Mouse (Mus musculus): ENCODE measurements around the gene Foxp1.

Foxp1 gene

DNA sequence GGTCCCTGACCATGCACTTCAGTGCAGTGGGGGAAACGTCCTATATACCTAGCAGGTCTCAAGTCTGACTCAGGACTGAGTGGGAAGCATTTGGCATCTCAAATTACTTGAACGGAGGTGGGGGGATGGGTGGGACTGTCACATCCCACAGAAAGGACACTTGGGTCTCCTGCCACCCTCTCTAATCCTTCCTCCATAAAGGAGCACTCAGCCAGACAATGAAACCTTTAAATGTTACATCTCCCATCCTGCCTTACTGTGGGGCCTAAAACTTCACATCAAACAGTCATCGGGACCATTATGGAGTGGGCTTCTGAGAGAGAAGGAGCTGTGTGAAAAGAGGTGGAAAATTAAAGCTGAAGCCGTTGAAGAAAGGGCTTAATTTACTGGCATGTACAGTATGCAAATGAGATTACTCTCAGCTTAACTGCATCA is 321.2 kb downstream of the Foxp1 start:
- ATAC-seq (ENCODE audit: insufficient number of reproducible peaks, low FRiP score, low TSS enrichment), result no peak

DNA sequence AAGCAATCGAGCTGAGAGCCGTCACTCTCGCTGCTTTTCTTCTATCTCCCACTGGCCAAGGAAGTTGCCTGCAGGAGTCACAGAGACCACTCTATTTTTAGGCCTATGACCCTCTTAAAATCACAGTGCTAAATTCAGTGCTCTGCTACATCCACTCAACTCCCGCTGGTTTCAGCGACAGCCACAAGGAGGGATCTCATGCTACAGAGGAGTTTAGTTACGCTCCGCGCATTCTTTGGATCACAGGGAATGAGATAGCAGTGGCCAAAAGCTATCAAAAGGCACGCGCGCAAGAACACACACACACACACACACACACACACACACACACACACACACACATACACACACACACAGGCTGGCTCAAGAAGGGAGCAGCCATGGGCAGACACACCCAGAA is 321.9 kb downstream of the Foxp1 start:
- no peak for ATAC-seq (ENCODE audit: insufficient number of reproducible peaks, low FRiP score, low TSS enrichment)

DNA sequence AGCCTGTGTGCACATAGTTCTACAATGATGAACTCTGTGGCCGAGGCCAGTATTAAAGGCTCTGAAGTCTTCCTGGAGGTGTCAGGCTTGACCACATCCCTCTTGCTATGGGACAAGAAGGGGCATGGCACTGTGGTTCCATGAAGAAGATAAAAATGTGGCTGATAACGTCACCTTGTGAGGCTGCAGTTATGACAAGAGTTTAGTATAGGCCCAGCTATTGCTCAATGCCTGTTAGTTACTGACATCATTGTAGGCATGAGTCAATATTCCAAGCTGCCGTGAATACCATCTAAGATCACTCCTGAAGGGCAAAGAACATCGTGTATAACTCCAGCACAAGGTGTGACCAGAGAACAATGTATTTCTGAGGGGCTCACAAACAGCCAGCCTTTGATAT is 323.2 kb downstream of the Foxp1 start:
- ATAC-seq (ENCODE audit: insufficient number of reproducible peaks, low FRiP score, low TSS enrichment), result no peak

DNA sequence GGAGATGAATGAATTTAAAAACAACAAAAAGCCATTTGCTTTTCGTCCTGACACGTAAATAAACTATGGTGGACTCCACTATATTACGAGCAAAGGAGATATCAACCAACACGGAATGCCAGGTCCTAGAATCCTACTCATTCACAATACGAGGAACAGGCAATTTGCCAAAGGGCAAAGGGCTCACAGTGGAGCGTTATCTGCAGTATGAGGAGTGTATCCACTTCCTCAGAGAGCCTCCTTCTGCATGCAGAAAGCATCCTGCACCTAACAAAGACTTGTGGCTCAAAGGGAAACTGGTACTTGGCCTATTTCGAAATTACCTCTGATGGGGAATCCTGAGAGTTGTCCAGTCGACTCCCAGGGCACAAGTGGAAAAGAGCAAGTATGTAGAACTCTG is 328.8 kb downstream of the Foxp1 start:
- ATAC-seq (ENCODE audit: insufficient number of reproducible peaks, low FRiP score, low TSS enrichment), result no peak

DNA sequence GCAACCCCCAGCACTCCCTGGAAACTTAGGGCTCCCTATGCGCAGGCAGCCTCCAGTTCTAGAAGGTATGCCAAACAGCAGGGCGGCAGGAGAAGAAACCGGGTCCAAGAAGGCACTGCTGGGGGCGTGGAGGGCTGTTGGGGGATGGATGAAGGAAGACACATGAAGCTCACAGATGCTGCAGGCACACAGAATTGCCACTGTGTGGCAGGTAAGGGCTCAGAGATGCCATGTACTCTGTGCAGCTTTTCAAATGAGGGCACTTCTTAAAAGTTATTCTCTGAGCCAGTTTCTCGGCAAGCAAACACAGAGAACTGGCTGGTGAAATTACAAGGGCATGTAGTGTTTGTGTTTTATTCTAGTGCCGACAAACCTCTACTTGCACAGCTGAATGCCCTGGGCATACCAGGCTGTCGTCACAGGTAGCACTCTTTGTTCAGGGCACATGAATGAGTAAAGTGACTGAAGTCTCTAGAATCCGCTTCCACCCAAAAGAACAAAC is 330.8 kb downstream of the Foxp1 start:
- ATAC-seq (ENCODE audit: insufficient number of reproducible peaks, low FRiP score, low TSS enrichment), result 0 out of 2 replicates have a peak, but pooled peaks have one; percentile 38

DNA sequence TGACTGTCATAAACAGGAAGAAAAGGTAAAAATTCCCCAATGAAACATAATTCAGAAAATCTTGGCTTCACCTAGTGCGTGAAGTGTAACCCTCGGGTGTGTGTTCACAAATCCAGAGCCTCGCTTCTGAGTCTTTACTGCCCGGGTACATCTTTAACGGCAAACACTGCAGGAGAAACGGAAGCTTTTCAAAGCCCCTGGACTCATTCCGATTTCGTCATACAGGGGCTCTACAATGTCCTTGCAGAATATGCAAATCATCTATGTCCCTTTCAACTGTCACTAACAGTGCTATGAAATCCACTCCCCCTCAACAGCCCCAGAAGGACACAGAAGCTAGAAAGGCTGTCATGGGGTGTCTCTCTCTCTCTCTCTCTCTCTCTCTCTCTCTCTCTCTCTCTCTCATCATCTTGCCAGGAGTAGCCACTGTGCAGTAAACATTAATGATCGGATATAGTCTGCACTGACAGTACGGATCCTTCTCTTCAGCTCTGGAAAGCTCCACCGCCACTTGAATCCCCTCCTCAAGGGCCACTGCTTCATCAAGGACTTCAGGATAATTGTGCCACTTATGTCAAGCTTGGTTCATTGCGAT is 331.4 kb downstream of the Foxp1 start:
- no peak for ATAC-seq (ENCODE audit: insufficient number of reproducible peaks, low FRiP score, low TSS enrichment)

DNA sequence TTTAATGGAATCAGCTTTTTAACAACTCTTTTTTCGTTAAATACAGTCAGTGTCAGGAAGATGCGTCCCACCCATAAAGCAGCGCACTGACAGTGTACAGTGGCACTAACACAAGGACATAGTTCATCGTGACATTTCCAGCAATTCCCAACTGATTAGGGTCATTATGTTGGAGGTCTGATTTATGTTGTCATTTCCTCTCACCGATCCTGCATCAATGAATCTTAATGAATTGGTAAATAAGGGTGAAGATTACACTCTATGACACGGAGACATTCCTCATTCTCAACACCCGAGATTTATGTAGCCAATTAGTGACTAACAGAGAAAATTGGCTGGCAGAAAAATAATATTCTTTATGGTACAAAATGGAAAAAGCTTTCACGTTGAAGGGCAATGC is 332.6 kb downstream of the Foxp1 start:
- no peak for ATAC-seq (ENCODE audit: insufficient number of reproducible peaks, low FRiP score, low TSS enrichment)

DNA sequence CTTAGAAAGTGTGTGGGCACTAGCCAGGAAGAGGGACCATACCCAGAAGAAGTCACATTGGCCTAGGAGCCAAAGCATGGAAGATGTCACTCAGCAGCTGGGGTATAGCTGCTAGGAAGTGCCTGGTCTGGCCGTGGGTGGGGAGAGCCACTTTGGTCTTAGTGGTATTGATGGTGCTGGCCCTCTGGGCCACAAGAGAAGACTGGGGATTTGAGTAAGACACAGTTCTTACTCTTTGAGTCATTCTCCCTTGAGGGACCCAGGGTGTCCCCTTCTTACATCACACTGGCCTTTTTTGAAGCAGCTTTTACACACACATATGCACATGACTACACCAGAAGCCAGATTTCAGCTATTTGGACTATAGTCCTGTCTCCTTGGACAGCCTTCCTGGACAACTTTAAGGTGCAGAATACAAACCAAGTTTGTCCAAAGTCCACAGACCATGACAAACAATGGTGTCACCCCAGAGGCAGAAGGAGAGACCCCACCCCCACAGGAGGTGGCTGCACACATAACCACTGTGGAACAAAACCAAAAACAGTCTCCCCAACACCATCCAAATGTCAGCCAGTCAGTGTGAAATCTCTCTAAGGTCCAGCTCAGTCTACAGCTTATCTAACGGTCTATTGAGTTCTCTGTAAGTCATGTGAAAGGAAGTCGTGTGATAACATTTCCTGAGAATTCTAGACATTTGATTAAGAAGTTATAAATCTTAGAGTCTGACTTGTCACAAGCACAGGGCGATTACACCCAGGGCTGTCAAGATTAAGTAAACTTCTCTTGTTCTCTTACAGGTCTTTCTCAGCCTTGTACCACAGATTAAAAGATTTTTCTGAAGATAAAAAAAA is 333.9 kb downstream of the Foxp1 start:
- no peak for ATAC-seq (ENCODE audit: insufficient number of reproducible peaks, low FRiP score, low TSS enrichment)

DNA sequence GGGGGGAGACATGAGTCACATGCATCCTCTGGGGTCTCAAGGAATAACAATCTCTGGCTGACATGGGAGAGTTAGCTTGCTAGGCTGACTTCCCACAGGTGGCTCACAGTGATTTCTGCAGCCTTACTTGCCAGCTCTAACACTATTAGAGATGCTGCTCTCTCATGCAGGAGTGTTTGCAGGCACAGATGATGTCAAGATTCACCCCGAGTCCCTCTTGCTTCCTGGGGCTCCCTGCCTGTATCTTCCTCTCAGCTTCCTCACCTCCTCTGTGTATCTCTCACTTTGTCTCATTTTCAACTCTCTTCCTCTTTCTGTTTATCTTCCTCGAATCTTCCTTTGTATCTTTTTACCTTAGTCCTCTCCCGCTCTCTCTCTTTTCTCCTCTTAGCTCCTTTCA is 334.6 kb downstream of the Foxp1 start:
- no peak for ATAC-seq (ENCODE audit: insufficient number of reproducible peaks, low FRiP score, low TSS enrichment)

DNA sequence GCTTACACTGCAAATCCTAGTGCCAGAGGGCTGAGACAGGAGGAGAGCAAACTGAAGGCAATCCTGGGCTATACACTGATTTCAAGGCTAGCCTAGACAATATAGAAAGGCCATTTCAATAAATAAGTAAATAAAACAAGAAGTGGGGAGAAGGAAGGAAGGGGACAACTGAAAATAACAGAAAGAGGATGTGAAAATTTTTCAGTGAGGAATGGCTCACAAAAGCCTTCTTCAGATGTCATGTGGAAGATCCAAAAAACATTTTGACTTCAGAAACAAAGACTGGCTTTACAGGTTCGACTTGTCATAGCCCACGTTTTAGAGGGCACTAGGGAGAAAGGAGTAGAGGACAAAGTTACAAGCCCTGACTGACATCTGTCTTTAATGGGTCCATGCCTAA is 335.1 kb downstream of the Foxp1 start:
- no peak for ATAC-seq (ENCODE audit: insufficient number of reproducible peaks, low FRiP score, low TSS enrichment)

DNA sequence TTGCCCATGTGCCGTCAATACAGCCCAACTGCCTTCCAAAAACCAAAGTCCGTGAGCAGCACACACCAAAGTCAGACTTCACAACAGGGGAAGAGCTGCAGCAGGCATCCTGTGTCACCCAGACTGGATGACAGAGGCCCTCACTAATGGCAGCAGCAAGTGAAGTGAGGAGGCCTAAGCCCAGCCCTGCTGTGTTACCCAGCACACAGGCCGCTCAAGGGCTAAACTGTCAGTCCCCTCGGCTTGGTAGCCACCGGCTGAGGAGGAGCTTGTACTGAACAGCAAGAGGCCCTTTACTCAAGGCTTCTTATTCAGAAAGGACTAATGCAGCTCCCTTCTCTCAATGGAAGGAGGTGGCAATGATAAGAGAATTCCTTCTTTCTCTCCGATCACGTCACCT is 336.0 kb downstream of the Foxp1 start:
- no peak for ATAC-seq (ENCODE audit: insufficient number of reproducible peaks, low FRiP score, low TSS enrichment)

DNA sequence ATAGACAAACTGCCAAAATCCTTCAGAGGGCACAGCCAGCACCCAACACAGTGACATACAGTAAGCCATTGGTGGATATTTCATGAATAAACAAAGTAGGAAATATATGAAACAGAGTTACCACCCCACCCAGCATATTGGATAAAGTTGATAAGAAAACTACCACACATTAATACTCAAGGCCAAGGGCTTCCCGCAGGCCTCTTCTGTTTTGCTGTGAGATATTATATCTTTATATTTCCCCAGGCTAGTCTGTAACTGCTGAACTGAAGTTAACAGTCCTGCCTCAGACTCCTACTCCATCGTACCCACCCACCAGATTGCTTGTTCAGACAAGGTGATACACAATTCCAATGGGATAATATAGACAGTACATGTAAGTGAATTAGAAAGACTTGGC is 336.7 kb downstream of the Foxp1 start:
- ATAC-seq (ENCODE audit: insufficient number of reproducible peaks, low FRiP score, low TSS enrichment), result no peak

DNA sequence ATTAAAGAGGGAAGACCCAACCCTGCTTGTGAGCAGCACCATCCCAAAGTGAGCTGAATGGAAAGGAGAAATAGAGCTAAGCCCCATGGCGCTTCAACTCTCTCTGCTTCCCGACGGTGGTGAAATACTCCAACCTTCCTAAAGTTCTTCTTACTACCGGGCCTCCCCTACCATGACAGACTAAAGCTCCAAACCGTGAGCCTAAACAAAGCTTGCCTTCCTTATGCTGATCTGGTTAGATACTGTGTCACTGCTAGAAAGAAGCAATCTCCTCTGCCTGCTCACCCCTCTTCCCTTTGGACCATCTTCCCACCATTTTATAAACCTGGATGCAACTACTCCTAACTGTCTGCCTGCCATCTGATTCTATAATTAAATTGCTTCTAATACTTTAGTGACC is 338.5 kb downstream of the Foxp1 start:
- no peak for ATAC-seq (ENCODE audit: insufficient number of reproducible peaks, low FRiP score, low TSS enrichment)

DNA sequence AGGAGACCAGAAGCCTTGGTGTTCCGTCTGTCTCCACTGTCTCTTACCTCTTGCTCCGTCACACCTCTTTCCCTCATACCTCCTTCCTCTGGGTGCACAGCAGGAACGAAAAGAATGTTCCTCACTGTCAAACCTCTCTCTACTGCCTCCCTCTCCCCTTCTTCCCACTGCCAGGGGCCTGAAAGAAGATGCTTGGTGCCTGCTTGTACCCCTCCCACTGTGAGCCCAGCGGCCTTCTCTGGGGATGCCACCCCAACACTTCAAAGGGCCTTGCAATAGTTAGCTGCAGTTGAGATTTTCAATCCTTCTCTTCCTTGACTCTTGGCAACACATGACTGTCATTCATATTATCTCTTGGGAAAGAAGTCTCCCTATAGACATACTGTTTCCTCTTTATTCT is 339.7 kb downstream of the Foxp1 start:
- no peak for ATAC-seq (ENCODE audit: insufficient number of reproducible peaks, low FRiP score, low TSS enrichment)

DNA sequence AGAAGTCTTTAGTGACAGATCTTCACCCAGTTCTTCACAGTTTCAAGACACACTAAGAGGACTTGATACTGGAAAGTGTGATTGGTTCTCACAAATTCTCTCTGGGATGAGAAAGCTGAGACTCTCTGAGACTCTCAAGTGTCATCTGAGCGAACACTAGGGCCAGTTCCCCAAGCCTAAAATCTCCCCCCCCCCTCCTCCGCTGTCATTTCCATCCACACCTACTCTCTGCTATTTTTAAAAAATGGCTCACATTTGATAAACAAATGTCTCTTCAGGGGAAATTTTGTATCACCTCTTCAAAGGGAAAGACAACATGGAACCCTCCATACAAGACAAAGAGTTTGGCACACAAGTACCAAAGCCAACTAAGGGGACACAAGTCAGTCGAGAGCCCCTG is 346.3 kb downstream of the Foxp1 start:
- no peak for ATAC-seq (ENCODE audit: insufficient number of reproducible peaks, low FRiP score, low TSS enrichment)

DNA sequence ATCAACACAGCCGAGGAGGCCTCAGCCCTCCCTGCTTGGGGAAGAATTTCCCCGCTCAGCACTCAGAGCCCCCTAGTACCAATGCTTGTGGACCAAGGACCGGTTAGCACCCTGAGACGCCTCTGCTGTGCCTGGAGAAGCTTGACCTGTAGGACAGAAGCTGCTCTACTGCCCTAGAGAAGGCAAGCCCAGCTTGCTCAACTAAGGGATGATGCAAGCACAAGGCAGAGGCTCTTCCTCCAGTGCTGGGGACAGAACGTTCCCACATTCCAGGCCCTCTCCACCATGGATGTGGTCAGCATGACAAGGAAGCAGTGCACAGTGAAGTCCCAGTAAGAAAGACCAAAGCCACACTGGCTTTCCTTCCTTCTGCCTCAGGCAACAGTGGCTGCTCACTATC is 347.1 kb downstream of the Foxp1 start:
- no peak for ATAC-seq (ENCODE audit: insufficient number of reproducible peaks, low FRiP score, low TSS enrichment)

DNA sequence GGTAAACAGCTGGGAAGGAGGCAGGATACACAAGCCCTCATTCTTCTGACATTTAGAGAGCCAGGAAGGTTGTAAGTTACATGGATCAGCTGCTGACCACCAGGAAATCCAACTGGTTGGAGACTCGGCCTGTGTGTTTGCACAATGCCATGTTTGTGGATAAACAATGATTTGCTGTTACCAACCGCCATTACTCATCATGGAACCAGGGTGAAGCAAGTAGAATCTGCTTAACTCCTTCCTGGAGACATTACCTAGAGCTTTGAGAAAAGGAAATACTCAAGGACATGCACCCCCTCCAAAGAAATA is 348.7 kb downstream of the Foxp1 start:
- ATAC-seq (ENCODE audit: insufficient number of reproducible peaks, low FRiP score, low TSS enrichment), result no peak

DNA sequence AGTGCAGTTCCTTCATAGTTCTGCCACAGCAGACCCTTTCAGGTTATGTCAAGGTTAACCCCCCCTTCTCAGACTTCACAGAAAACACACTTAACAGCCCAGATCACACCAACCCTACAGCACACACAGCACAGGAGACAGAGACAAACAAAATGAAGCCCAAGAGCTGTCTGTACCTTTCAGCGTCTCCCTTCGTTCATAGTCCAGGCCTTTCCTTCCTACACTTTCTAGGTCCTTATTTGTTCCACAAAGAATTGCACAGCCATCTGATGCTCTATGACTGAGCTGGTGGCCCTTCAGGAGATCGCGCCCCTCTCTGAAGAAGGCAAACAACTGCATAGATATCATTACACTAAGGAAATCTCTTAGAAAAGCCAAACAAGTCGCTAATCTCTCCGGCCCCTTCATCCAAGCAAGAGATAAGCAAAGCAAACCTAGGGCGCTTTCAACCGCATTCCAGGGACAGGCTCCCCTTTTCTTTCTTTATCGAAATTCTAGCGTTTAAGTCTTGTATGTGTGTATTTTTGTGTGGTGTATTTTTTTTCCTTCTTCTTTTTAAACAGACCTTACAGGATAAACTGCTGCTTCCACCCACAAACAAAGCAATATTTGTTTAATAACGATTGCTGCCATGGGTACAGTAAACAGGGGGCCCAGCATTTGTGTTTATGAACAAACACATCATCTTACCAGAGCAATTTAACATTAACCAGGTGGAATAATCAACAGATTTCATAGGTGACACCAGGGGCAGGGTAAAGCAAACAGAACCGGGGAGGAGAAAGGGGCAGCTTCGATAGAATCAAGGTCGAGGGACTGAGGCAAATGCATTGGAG is 349.2 kb downstream of the Foxp1 start:
- no peak for ATAC-seq (ENCODE audit: insufficient number of reproducible peaks, low FRiP score, low TSS enrichment)

DNA sequence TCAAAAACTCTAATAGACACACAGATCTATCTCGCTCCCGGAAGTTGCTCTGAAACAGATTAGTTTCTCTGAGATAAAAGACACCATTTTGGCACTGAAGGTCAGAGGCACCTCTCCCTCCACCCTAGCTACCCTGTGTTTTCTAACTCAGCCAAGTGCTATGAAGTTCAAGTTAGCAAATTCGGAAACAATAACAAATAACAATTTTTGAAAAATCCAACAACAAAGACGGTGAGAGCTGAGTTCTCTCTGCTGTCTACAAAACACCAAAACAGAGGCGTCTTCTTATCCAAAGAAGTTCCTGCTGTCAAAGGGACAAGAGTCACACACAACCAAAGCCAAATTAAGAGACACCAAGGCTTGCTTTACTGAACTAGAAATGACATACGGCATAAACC is 349.9 kb downstream of the Foxp1 start:
- no peak for ATAC-seq (ENCODE audit: insufficient number of reproducible peaks, low FRiP score, low TSS enrichment)

DNA sequence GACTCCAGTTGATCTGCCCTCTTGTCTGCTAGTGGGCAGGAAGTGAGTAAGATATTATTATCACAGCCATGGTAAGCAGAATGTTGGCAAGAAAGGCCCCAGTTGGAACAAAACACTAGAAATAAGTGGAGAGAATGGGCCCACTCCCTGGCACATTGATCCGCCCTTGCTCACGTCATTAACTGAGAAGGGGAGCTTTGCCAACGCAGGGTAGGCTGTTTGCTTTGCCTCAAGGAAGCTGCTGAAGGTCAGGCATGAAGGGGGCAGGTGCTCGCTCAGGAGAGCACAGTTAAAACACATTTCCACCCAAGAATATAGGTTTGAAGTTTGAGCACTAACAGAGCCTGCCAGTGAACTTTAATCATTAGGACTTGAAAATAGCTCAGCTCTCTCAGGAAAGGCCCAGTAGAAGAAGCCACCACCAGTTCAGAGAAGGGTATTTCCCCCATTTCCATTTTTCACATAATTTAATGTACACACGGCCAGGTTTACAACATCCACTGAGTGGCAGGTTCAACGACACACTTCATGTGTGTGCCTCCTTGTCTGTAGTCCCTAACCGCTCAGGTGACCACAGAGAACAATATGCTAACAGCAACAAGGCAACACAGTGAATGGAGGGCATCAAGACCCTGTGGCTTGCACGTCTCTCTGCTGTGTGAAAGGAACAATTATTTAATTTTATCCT is 350.5 kb downstream of the Foxp1 start:
- ATAC-seq (ENCODE audit: insufficient number of reproducible peaks, low FRiP score, low TSS enrichment), result no peak

Measured in cerebellum, adult (tissue).